Mouse (Mus musculus): ENCODE results near the gene Ciao2b. TPM values are rescaled to one million over a fixed set of nuclear protein-coding genes. Genes with fewer than 3 reads are reported as not detected.

Gene Ciao2b
- polyA plus RNA-seq, 1 experiment from 2014 or later: 128 TPM

DNA sequence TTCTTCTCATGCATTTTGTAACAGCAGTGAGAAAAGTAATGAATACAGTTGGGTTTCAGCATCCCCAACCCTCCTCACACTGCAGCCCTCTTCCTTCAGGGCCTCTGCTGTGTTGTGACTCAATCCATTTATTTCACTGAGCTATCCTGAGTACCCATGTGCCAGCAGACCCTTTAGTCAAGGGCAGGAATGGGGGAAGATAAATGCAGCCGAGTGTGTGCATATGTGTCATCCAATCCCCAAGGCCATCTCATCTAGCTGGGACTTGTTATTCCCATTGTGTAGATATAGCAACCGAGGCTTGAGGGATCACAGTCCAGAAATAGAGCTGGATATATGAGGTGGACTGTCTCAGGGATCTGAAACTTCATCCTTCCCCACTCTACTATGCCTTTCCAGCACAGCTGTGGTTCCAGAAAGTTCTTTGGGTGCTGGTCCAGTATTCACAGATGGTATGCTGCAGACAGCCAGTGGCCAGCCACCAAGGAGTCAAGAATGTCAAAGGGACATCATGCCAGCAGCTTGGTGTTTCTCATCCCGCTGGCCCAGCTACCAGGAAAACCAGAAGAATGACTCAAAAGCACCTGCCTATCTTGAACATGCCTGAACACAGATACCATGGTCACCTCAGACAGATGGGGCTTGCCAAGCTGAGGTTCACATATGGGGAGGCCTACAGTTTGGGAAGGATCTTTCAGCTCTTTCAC is 6.6 kb downstream of the Ciao2b start:
- H3K4me3 ChIP-seq (replicated peaks; ENCODE audit: low read length): no peak overlapping the region

DNA sequence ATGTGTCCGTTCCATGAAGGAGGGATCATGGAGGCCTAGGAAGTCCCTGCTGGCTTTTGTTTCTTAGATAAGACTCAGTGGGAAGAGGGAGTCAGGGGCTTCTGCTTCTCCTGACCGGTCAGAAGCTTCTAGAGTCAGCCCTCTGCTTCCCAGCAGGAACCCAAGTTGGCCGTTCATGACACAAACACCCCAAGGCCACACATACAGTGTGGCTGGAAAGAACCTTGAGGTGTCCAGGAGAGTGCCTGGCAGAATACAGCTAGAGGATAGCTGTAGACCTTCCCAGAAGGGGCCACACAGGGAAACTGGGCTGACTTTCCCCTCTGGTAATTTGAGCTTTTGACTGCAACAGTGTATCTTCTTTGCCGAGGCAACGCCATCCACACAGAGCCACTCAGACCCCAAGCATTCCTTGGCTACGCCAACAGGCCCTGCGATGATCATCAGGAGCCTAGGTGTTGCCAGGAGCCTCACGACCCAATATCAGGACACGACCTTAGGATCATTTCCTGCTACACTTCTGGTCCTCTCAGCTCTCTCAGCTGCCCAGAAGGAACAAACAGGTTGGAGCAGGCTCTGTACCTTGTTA is 8.5 kb downstream of the Ciao2b start:
- Histone ChIP-seq H3K4me2 (replicated peaks) (no peak overlapping the region), H3K27me3 (ENCODE audit: control insufficient read depth, insufficient read depth, low read length) (peaks cover 27% of the 10 kb centered on the region), H3K4me1 (replicated peaks; ENCODE audit: control insufficient read depth, insufficient read depth, low read length) (peaks cover 8% of the 10 kb centered on the region; the same call in 1 of the 2 replicates), H3K27ac (no peak overlapping the region), H3K9ac (no peak overlapping the region), H3K36me3 (replicated peaks; ENCODE audit: control insufficient read depth, insufficient read depth) (peaks cover 14% of the 10 kb centered on the region), H3K4me3 (replicated peaks; ENCODE audit: low read length) (no peak overlapping the region), H3K9me3 (ENCODE audit: control insufficient read depth, low read length) (no peaks in the 10 kb centered on the region)
- DNase-seq (ENCODE audit: low spot score) (no peak), ATAC-seq (ENCODE audit: low FRiP score) (no peak)
- 76% methylated on average over 9 of the region's 9 CpGs for WGBS

More for the DNA sequence above, 6.6 kb downstream of the Ciao2b start:
- peaks cover 26% of the 10 kb centered on the region for H3K36me3 ChIP-seq (replicated peaks; ENCODE audit: control insufficient read depth, insufficient read depth)
- no peak for DNase-seq (ENCODE audit: low spot score)
- peaks cover 10% of the 10 kb centered on the region for H3K4me1 ChIP-seq (replicated peaks; ENCODE audit: control insufficient read depth, insufficient read depth, low read length)
- no peak overlapping the region for H3K4me2 ChIP-seq (replicated peaks)
- H3K27me3 ChIP-seq (ENCODE audit: control insufficient read depth, insufficient read depth, low read length): peaks cover 17% of the 10 kb centered on the region
- no peak overlapping the region for H3K27ac ChIP-seq
- WGBS: 94% methylated on average over 3 of the region's 3 CpGs
- H3K9ac ChIP-seq: no peak overlapping the region
- no peak for ATAC-seq (ENCODE audit: low FRiP score)
- H3K9me3 ChIP-seq (ENCODE audit: control insufficient read depth, low read length): no peaks in the 10 kb centered on the region

DNA sequence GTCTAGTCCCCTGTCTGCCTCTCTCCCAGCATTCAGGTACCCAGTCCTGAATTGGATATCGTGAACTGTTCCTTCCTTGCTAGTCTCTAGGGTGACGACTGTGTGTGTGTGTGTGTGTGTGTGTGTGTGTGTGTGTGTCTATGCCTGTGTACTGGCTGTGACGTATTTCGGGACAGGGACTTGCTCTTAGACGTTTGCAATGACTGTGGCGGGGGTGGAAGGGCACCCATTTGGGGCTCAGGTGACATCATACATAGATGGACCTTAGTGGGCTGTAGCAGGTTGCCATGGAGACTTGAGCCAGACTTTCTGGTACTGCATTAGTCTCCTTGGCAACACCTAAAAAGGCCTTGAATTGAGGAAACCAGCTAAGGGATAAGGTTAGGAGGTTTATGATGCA is 9.3 kb downstream of the Ciao2b start:
- ATAC-seq (ENCODE audit: low FRiP score) (no peak), DNase-seq (ENCODE audit: low spot score) (no peak)
- Histone ChIP-seq H3K9me3 (ENCODE audit: control insufficient read depth, low read length) (no peaks in the 10 kb centered on the region), H3K4me3 (replicated peaks; ENCODE audit: low read length) (no peak overlapping the region), H3K27ac (no peak overlapping the region), H3K4me2 (replicated peaks) (no peak overlapping the region), H3K36me3 (replicated peaks; ENCODE audit: control insufficient read depth, insufficient read depth) (peaks cover 7% of the 10 kb centered on the region), H3K9ac (no peak overlapping the region), H3K4me1 (replicated peaks; ENCODE audit: control insufficient read depth, insufficient read depth, low read length) (peaks cover 8% of the 10 kb centered on the region; the same call in 1 of the 2 replicates), H3K27me3 (ENCODE audit: control insufficient read depth, insufficient read depth, low read length) (peaks cover 27% of the 10 kb centered on the region)
- 58% methylated on average over 6 of the region's 6 CpGs for WGBS

DNA sequence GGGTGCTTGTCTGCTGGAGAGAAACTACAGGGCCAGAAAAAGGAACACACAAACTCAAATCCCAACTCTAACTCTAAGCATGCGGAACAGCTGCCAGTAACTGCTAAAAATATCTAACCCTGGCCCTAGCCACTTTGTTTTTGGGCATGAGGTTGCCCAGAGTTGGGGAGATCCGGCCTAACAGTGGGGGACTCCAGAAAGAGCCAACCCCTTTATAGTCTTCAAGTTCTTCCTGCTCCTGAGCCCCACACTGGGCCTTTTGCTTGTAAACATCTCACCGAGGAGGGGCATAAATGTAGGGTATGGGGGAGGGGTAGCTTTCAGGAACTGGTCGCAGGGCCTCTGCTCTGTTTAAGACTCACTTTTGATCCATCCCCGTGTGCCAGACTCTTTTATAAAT is 9.8 kb downstream of the Ciao2b start:
- no peak for ATAC-seq (ENCODE audit: low FRiP score)

DNA sequence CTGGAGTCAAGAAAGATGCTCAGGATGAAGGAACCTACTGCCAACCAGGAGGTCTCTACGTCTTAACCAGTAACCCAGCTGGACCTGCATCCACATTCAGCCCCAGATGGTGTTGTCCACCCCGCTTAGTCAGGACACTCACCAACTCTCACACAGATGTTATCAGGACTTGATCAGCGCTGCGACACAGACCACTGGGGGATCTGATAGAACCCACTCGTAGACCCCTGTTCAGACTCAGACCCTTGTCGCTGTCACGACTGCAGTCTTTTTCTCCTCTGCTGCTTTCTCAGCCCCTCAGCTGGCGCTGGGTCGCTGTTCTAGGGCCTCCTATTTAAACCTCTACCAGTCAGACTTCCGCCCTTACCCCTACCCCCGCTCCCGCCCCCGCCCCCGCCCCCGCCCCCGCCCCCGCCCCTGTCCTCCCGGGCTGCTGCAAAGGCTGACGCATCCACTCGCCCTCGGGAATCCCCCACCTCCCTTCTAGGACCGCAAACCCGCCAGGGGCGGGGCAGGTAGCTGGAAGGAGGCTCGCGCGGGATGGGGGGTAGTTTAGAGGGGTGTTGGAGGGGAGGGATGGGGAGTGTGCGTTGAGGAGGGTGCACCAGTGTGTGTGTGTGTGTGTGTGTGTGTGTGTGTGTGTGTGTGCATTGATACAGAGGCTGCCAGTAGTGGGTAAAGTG is 10.6 kb downstream of the Ciao2b start, which contains the start of gene Rrad:
Rrad (minus strand) TSS at position 347 of the 683 bp plus-strand sequence.
- Histone ChIP-seq H3K9me3 (ENCODE audit: control insufficient read depth, low read length) (no peaks in the 10 kb centered on the region), H3K9ac (peak within 1 kb of the TSS; percentile 40; the same call in 1 of the 2 replicates), H3K4me1 (replicated peaks; ENCODE audit: control insufficient read depth, insufficient read depth, low read length) (peaks cover 8% of the 10 kb centered on the region; the same call in 1 of the 2 replicates), H3K27ac (no peak within 1 kb of the TSS), H3K4me3 (replicated peaks; ENCODE audit: low read length) (peak within 1 kb of the TSS; percentile 26), H3K27me3 (ENCODE audit: control insufficient read depth, insufficient read depth, low read length) (peaks cover 27% of the 10 kb centered on the region), H3K36me3 (replicated peaks; ENCODE audit: control insufficient read depth, insufficient read depth) (peaks cover 7% of the 10 kb centered on the region), H3K4me2 (replicated peaks) (peak within 1 kb of the TSS; percentile 60)
- peak; percentile 66 for ATAC-seq (ENCODE audit: low FRiP score)
- DNase-seq (ENCODE audit: low spot score): peak; percentile 34
- WGBS: 1% methylated on average over 23 of the region's 28 CpGs

More for the DNA sequence above, 9.8 kb downstream of the Ciao2b start:
- no peak overlapping the region for H3K27ac ChIP-seq
- peaks cover 27% of the 10 kb centered on the region for H3K27me3 ChIP-seq (ENCODE audit: control insufficient read depth, insufficient read depth, low read length)
- H3K9me3 ChIP-seq (ENCODE audit: control insufficient read depth, low read length): no peaks in the 10 kb centered on the region
- DNase-seq (ENCODE audit: low spot score): no peak
- H3K4me3 ChIP-seq (replicated peaks; ENCODE audit: low read length): 0 out of 2 replicates have a peak overlapping the region, but pooled peaks have one; percentile 26
- no peak overlapping the region for H3K9ac ChIP-seq
- H3K4me2 ChIP-seq (replicated peaks): 0 out of 2 replicates have a peak overlapping the region, but pooled peaks have one; percentile 60
- peaks cover 8% of the 10 kb centered on the region; the same call in 1 of the 2 replicates for H3K4me1 ChIP-seq (replicated peaks; ENCODE audit: control insufficient read depth, insufficient read depth, low read length)
- peaks cover 7% of the 10 kb centered on the region for H3K36me3 ChIP-seq (replicated peaks; ENCODE audit: control insufficient read depth, insufficient read depth)
- 28% methylated on average over 5 of the region's 5 CpGs for WGBS

DNA sequence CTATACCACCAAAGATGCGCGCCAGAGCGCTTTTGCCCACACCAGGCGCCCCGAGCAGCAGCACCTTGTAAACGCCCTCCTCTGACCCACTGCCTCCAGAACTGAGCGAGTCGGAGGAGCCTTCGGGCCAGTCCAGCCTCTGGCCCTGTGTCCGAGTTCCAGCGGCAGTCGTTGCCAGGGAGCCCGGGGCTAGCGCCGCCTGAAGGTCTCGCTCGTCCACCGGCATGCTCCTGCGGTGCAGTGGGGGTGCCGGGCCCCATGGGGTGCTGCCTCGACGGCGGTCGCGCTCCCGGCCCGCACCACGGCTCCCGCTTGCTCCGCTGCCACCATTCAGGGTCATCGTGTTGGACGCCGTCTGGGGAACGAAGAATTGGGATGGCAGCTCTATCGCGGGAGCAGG is 11.2 kb downstream of the Ciao2b start:
- WGBS: under 1% methylated on average over 36 of the region's 36 CpGs
- peak overlapping the region; percentile 26 for H3K4me3 ChIP-seq (replicated peaks; ENCODE audit: low read length)
- peak; percentile 18 for ATAC-seq (ENCODE audit: low FRiP score)

DNA sequence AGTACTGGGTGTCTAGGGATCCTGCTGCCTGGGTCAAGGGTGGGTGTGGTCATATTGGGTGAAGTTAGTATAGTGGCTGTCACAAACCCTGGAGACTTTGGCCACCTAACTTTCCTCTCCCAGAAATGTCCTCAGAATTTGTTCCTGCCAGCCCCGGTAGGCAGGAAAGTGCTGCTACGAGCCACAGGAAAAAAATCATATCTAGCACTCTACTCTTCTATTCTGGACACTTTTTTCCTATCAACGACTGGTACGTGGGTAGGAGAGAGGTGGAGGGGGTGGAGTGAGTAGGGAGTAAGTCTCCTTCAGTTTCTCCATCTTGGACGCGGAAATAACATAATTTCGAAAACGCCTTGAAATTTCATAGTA is 11.7 kb downstream of the Ciao2b start:
- no peak overlapping the region for H3K4me3 ChIP-seq (replicated peaks; ENCODE audit: low read length)

More for the DNA sequence above, 11.2 kb downstream of the Ciao2b start:
- no peaks in the 10 kb centered on the region for H3K9me3 ChIP-seq (ENCODE audit: control insufficient read depth, low read length)
- H3K9ac ChIP-seq: peak overlapping the region; percentile 40; the same call in 1 of the 2 replicates
- peaks cover 27% of the 10 kb centered on the region for H3K27me3 ChIP-seq (ENCODE audit: control insufficient read depth, insufficient read depth, low read length)
- no peak overlapping the region for H3K27ac ChIP-seq
- H3K36me3 ChIP-seq (replicated peaks; ENCODE audit: control insufficient read depth, insufficient read depth): peaks cover 6% of the 10 kb centered on the region
- H3K4me1 ChIP-seq (replicated peaks; ENCODE audit: control insufficient read depth, insufficient read depth, low read length): peaks cover 8% of the 10 kb centered on the region; the same call in 1 of the 2 replicates
- peak overlapping the region; percentile 60 for H3K4me2 ChIP-seq (replicated peaks)
- no peak for DNase-seq (ENCODE audit: low spot score)

DNA sequence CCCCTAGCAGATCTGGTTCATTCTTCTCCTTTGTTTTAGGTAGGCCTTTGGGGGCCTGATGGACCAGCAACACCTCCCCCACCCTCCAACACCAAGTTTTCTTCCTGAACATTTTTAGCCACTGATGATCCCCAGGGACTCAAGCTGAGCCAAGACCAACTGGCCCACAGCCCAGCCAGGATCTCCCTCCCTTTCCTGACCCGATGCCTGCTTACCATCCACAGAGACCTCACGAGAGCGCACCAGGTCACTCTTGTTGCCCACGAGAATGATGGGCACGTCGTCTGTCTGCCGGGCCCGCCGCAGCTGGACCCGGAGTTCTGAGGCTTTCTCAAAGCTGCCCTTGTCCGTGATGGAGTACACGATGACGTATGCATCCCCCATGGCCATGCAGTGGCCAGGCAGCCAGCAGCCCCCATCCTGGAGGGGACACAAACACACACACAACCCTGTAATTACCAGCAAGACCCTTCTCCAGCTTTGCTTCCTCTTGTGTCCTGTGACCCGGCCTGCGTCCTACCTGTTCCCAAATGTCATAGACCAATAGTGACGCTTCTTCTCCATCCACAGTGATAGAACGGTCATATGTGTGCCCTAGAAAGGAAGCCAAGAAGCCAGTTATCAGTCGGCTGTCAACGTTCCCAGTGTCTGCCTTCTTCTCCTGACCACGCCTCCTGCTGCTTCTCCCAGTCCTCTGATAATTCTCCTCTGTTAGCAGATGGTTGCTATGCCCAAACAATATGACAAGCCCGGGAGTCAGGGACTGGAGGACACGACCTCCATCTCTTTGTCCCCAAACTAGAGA is 12.3 kb downstream of the Ciao2b start:
- ATAC-seq (ENCODE audit: low FRiP score) (no peak), DNase-seq (ENCODE audit: low spot score) (no peak)
- Histone ChIP-seq H3K36me3 (replicated peaks; ENCODE audit: control insufficient read depth, insufficient read depth) (no peaks in the 10 kb centered on the region), H3K9me3 (ENCODE audit: control insufficient read depth, low read length) (no peaks in the 10 kb centered on the region), H3K4me2 (replicated peaks) (no peak overlapping the region), H3K4me1 (replicated peaks; ENCODE audit: control insufficient read depth, insufficient read depth, low read length) (peaks cover 8% of the 10 kb centered on the region; the same call in 1 of the 2 replicates), H3K27ac (no peak overlapping the region), H3K27me3 (ENCODE audit: control insufficient read depth, insufficient read depth, low read length) (peaks cover 27% of the 10 kb centered on the region), H3K9ac (no peak overlapping the region), H3K4me3 (replicated peaks; ENCODE audit: low read length) (no peak overlapping the region)
- 73% methylated on average over 22 of the region's 22 CpGs for WGBS

More for the DNA sequence above, 11.7 kb downstream of the Ciao2b start:
- 38% methylated on average over 8 of the region's 8 CpGs for WGBS
- Histone ChIP-seq H3K4me1 (replicated peaks; ENCODE audit: control insufficient read depth, insufficient read depth, low read length) (peaks cover 8% of the 10 kb centered on the region; the same call in 1 of the 2 replicates), H3K9ac (no peak overlapping the region), H3K4me2 (replicated peaks) (peak overlapping the region; percentile 60), H3K27ac (no peak overlapping the region), H3K36me3 (replicated peaks; ENCODE audit: control insufficient read depth, insufficient read depth) (peaks cover under 1% of the 10 kb centered on the region; the same call in 1 of the 2 replicates), H3K27me3 (ENCODE audit: control insufficient read depth, insufficient read depth, low read length) (peaks cover 27% of the 10 kb centered on the region), H3K9me3 (ENCODE audit: control insufficient read depth, low read length) (no peaks in the 10 kb centered on the region)
- DNase-seq (ENCODE audit: low spot score) (no peak), ATAC-seq (ENCODE audit: low FRiP score) (no peak)
